Comparison of ENCODE assay signal across 18 mouse cellular contexts in genomic region chr10:96238850-96239249, GRCm38 (mm10).
DNase-seq lines count a peak whose midpoint lies in the region; ATAC-seq and TF ChIP-seq lines count a peak whose summit lies in the region.
"Had no signal": no experiment of that assay in that cellular context is flagged by ENCODE, and none has a peak within 500 bp of the region (broad histone marks: within the 10 kb centered on the region; RNA-seq: fewer than 3 reads in every experiment).

No protein-coding gene starts in this region.

- H3K9ac ChIP-seq in heart, adult 2 months (ENCODE audit: low read depth, low read length): no peak overlapping the region
- no peak overlapping the region for H3K9ac ChIP-seq in heart, embryonic 12.5 days
- H3K9ac ChIP-seq in lung, embryonic 14.5 days: no peak overlapping the region
- no peak overlapping the region for H3K9ac ChIP-seq in intestine, postnatal 0 days (ENCODE audit: low read depth, low read length)
- no peak overlapping the region for H3K9ac ChIP-seq in stomach, postnatal 0 days (ENCODE audit: low read length)
- H3K9ac ChIP-seq in hindbrain, postnatal 0 days (replicated peaks; ENCODE audit: low read length): no peak overlapping the region
- H3K9ac ChIP-seq: embryonic facial prominence, embryonic 13.5 days; forebrain, embryonic 13.5 days; heart, embryonic 15.5 days; limb, embryonic 13.5 days; lung, embryonic 15.5 days had no signal

- peak overlapping the region; percentile 38 for H3K27ac ChIP-seq in heart, adult 2 months
- no peak overlapping the region for H3K27ac ChIP-seq in heart, embryonic 12.5 days (ENCODE audit: poor library complexity, severe bottlenecking)
- H3K27ac ChIP-seq in lung, embryonic 14.5 days (ENCODE audit: low read depth): no peak overlapping the region
- no peak overlapping the region for H3K27ac ChIP-seq in intestine, postnatal 0 days (ENCODE audit: low read depth, low read length)
- H3K27ac ChIP-seq in stomach, postnatal 0 days (replicated peaks): no peak overlapping the region
- H3K27ac ChIP-seq in hindbrain, postnatal 0 days: no peak overlapping the region
- H3K27ac ChIP-seq: embryonic facial prominence, embryonic 13.5 days; forebrain, embryonic 13.5 days; heart, embryonic 15.5 days; limb, embryonic 13.5 days; lung, embryonic 15.5 days had no signal

- no peak for TF ChIP-seq POLR2A in heart, adult 2 months (IDR thresholded peaks at IDR 0.05; ENCODE audit: insufficient read depth, low read depth, low read length)

- H3K79me2 ChIP-seq in heart, adult 2 months (replicated peaks; ENCODE audit: control insufficient read depth, insufficient read depth, low read length): no peaks in the 10 kb centered on the region

- H3K4me3 ChIP-seq in heart, adult 2 months: no peak overlapping the region
- no peak overlapping the region for H3K4me3 ChIP-seq in heart, embryonic 12.5 days
- no peak overlapping the region for H3K4me3 ChIP-seq in lung, embryonic 14.5 days (ENCODE audit: low read depth, low read length)
- no peak overlapping the region for H3K4me3 ChIP-seq in intestine, postnatal 0 days (ENCODE audit: low read depth, low read length)
- no peak overlapping the region for H3K4me3 ChIP-seq in stomach, postnatal 0 days (ENCODE audit: low read depth, low read length)
- no peak overlapping the region for H3K4me3 ChIP-seq in hindbrain, postnatal 0 days (ENCODE audit: low read length)
- H3K4me3 ChIP-seq: embryonic facial prominence, embryonic 13.5 days; forebrain, embryonic 13.5 days; heart, embryonic 15.5 days; limb, embryonic 13.5 days; lung, embryonic 15.5 days had no signal

- WGBS in heart, adult 2 months: 48% methylated on average over 3 of the region's 3 CpGs
- WGBS in heart, embryonic 12.5 days: 74% methylated on average over 3 of the region's 3 CpGs
- 78% methylated on average over 3 of the region's 3 CpGs for WGBS in lung, embryonic 14.5 days
- WGBS in intestine, postnatal 0 days: 46% methylated on average over 3 of the region's 3 CpGs
- 60% methylated on average over 3 of the region's 3 CpGs for WGBS in stomach, postnatal 0 days
- WGBS in hindbrain, postnatal 0 days: 88% methylated on average over 3 of the region's 3 CpGs

- peaks cover 2% of the 10 kb centered on the region; the same call in 1 of the 2 replicates for H3K4me1 ChIP-seq in heart, adult 2 months (ENCODE audit: control insufficient read depth, insufficient read depth, low read length)
- peaks cover 3% of the 10 kb centered on the region; the same call in 1 of the 2 replicates for H3K4me1 ChIP-seq in heart, embryonic 12.5 days (replicated peaks)
- no peaks in the 10 kb centered on the region for H3K4me1 ChIP-seq in lung, embryonic 14.5 days (ENCODE audit: insufficient read depth)
- no peaks in the 10 kb centered on the region for H3K4me1 ChIP-seq in intestine, postnatal 0 days (replicated peaks; ENCODE audit: control insufficient read depth, insufficient read depth, low read length)
- no peaks in the 10 kb centered on the region for H3K4me1 ChIP-seq in stomach, postnatal 0 days (replicated peaks; ENCODE audit: control insufficient read depth, insufficient read depth)
- H3K4me1 ChIP-seq in hindbrain, postnatal 0 days (ENCODE audit: insufficient read depth, low read length): no peaks in the 10 kb centered on the region
- H3K4me1 ChIP-seq: forebrain, embryonic 13.5 days; lung, embryonic 15.5 days had no signal

- TF ChIP-seq EP300 in heart, adult 2 months (IDR thresholded peaks at IDR 0.05; ENCODE audit: insufficient read depth, low read depth, low read length): no peak
- no peak for TF ChIP-seq EP300 in stomach, postnatal 0 days (optimal IDR thresholded peaks at IDR 0.05)

- TF ChIP-seq CTCF in heart, adult 2 months (IDR thresholded peaks at IDR 0.05): no peak
- no peak for TF ChIP-seq CTCF in lung, embryonic 14.5 days (IDR thresholded peaks at IDR 0.05; ENCODE audit: low read depth)
- TF ChIP-seq CTCF in intestine, postnatal 0 days (IDR thresholded peaks at IDR 0.05; ENCODE audit: low read depth): no peak
- TF ChIP-seq CTCF in stomach, postnatal 0 days (IDR thresholded peaks at IDR 0.05; ENCODE audit: low read depth): no peak
- no peak for TF ChIP-seq CTCF in hindbrain, postnatal 0 days (IDR thresholded peaks at IDR 0.05; ENCODE audit: low read depth)

- peak in 1 of 2 experiments; percentile 33 for DNase-seq in heart, adult 2 months
- peak; percentile 40 for DNase-seq in lung, embryonic 14.5 days
- DNase-seq in lung, postnatal 10 days: no peak
- DNase-seq in stomach, postnatal 0 days (ENCODE audit: low spot score): no peak
- DNase-seq in hindbrain, postnatal 0 days (ENCODE audit: low spot score): no peak
- DNase-seq in layer of hippocampus, adult 18-20 months (ENCODE audit: low spot score in 2 of 2): no peak
- DNase-seq: B cell, adult 2 months; cerebellum, adult 11 months; cerebellum, postnatal 36 days; midbrain, embryonic 14.5 days had no signal

- no peaks in the 10 kb centered on the region for H3K27me3 ChIP-seq in heart, adult 2 months (ENCODE audit: control insufficient read depth, insufficient read depth, low read length)
- no peaks in the 10 kb centered on the region for H3K27me3 ChIP-seq in heart, embryonic 12.5 days (replicated peaks)
- no peaks in the 10 kb centered on the region for H3K27me3 ChIP-seq in lung, embryonic 14.5 days (ENCODE audit: insufficient read depth, low read length)
- no peaks in the 10 kb centered on the region for H3K27me3 ChIP-seq in intestine, postnatal 0 days (replicated peaks; ENCODE audit: control insufficient read depth, insufficient read depth, low read length)
- no peaks in the 10 kb centered on the region for H3K27me3 ChIP-seq in stomach, postnatal 0 days (ENCODE audit: control insufficient read depth, insufficient read depth, low read length)
- no peaks in the 10 kb centered on the region for H3K27me3 ChIP-seq in hindbrain, postnatal 0 days (ENCODE audit: insufficient read depth, low read length)
- H3K27me3 ChIP-seq: embryonic facial prominence, embryonic 13.5 days; forebrain, embryonic 13.5 days; heart, embryonic 15.5 days; limb, embryonic 13.5 days; lung, embryonic 15.5 days had no signal

- intact Hi-C loops in heart, adult 2 months (cut with DNase I): loop anchor here (5.0 kb wide), 1 partner anchor 93 kb away; no protein-coding TSS in a partner anchor

- H3K4me2 ChIP-seq in heart, embryonic 12.5 days: no peak overlapping the region
- H3K4me2 ChIP-seq in lung, embryonic 14.5 days: no peak overlapping the region
- H3K4me2 ChIP-seq in intestine, postnatal 0 days (replicated peaks; ENCODE audit: low read depth): no peak overlapping the region
- no peak overlapping the region for H3K4me2 ChIP-seq in stomach, postnatal 0 days (replicated peaks; ENCODE audit: low read depth)
- H3K4me2 ChIP-seq in hindbrain, postnatal 0 days (ENCODE audit: low read depth, low read length): no peak overlapping the region
- H3K4me2 ChIP-seq: embryonic facial prominence, embryonic 13.5 days; forebrain, embryonic 13.5 days; heart, embryonic 15.5 days; limb, embryonic 13.5 days; lung, embryonic 15.5 days had no signal

- ATAC-seq in heart, embryonic 12.5 days (ENCODE audit: insufficient number of reproducible peaks, low FRiP score): no peak
- no peak for ATAC-seq in lung, embryonic 14.5 days (ENCODE audit: insufficient read depth)
- ATAC-seq in intestine, postnatal 0 days: peak; percentile 81
- peak; percentile 73 for ATAC-seq in stomach, postnatal 0 days (ENCODE audit: low FRiP score, low TSS enrichment)
- no peak for ATAC-seq in hindbrain, postnatal 0 days
- ATAC-seq: forebrain, embryonic 13.5 days had no signal

- H3K36me3 ChIP-seq in heart, adult 2 months (ENCODE audit: control insufficient read depth, insufficient read depth, low read length): peaks cover 2% of the 10 kb centered on the region; the same call in 1 of the 2 replicates
- H3K36me3 ChIP-seq in heart, embryonic 12.5 days: no peaks in the 10 kb centered on the region
- H3K36me3 ChIP-seq in lung, embryonic 14.5 days (ENCODE audit: insufficient read depth): no peaks in the 10 kb centered on the region
- H3K36me3 ChIP-seq in intestine, postnatal 0 days (ENCODE audit: control insufficient read depth, insufficient read depth): no peaks in the 10 kb centered on the region
- no peaks in the 10 kb centered on the region for H3K36me3 ChIP-seq in stomach, postnatal 0 days (ENCODE audit: control insufficient read depth, insufficient read depth, low read length)
- no peaks in the 10 kb centered on the region for H3K36me3 ChIP-seq in hindbrain, postnatal 0 days (ENCODE audit: insufficient read depth, low read length)
- H3K36me3 ChIP-seq: embryonic facial prominence, embryonic 13.5 days; G1E; heart, embryonic 15.5 days; limb, embryonic 13.5 days; lung, embryonic 15.5 days had no signal

- H3K9me3 ChIP-seq in heart, embryonic 12.5 days (replicated peaks): peaks cover 7% of the 10 kb centered on the region; the same call in 1 of the 2 replicates
- H3K9me3 ChIP-seq in lung, embryonic 14.5 days (ENCODE audit: low read depth, low read length): no peaks in the 10 kb centered on the region
- peaks cover 4% of the 10 kb centered on the region; the same call in 1 of the 2 replicates for H3K9me3 ChIP-seq in intestine, postnatal 0 days (ENCODE audit: control insufficient read depth)
- H3K9me3 ChIP-seq in stomach, postnatal 0 days (ENCODE audit: control insufficient read depth, low read length): no peaks in the 10 kb centered on the region
- no peaks in the 10 kb centered on the region for H3K9me3 ChIP-seq in hindbrain, postnatal 0 days (ENCODE audit: low read length)
- H3K9me3 ChIP-seq: forebrain, embryonic 13.5 days; lung, embryonic 15.5 days had no signal

Comparison
In these comparisons a context has a peak if more than half of its experiments do, and no peak if none do; other contexts are left out.
1. ATAC-seq: peak in intestine, postnatal 0 days (single experiment) and stomach, postnatal 0 days (single experiment); none in heart, embryonic 12.5 days (single experiment), lung, embryonic 14.5 days (single experiment) and hindbrain, postnatal 0 days (single experiment).